In the genomic region with DNA sequence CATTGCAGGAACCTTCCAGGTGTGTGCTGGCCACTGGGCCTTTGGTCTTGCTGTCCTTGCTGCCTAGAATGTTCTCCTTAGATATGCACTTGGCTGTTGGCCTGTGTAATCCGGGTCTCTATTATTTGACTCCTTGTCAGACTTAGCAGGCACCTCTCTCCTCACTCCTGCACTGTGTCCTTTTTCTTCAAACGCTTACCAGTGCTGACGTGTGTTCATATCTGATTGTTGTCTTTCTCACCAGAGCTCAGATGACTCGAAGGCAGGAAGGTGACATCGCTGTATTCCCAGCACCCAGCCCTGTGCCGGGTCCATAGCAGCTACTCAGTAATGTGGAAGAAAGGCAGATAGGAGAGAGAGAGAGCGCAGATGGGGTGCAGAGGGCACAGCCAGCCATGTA, we compare ENCODE assay signal across 10 mouse cellular contexts. TPM values are rescaled to one million over a fixed set of nuclear protein-coding genes. Genes with fewer than 3 reads are reported as not detected.
DNase-seq lines count a peak whose midpoint lies in the region; ATAC-seq and TF ChIP-seq lines count a peak whose summit lies in the region.
"Had no signal": no experiment of that assay in that cellular context is flagged by ENCODE, and none has a peak within 500 bp of the region (broad histone marks: within the 10 kb centered on the region; RNA-seq: fewer than 3 reads in every experiment).

No protein-coding gene starts in this region.

- 22% methylated on average over 7 of the region's 7 CpGs for WGBS in heart, embryonic 13.5 days
- 79% methylated on average over 7 of the region's 7 CpGs for WGBS in thymus, adult 2 months
- 84% methylated on average over 7 of the region's 7 CpGs for WGBS in limb, embryonic 13.5 days
- WGBS in stomach, postnatal 0 days: 54% methylated on average over 7 of the region's 7 CpGs

- TF ChIP-seq CTCF in thymus, adult 2 months (IDR thresholded peaks at IDR 0.05; ENCODE audit: borderline replicate concordance, control insufficient read depth, extremely low read depth, insufficient read depth, low read length, poor library complexity): no peak
- TF ChIP-seq CTCF in stomach, postnatal 0 days (IDR thresholded peaks at IDR 0.05; ENCODE audit: low read depth): no peak

- H3K4me1 ChIP-seq in heart, embryonic 13.5 days: peaks cover 73% of the 10 kb centered on the region
- peaks cover 60% of the 10 kb centered on the region for H3K4me1 ChIP-seq in thymus, adult 2 months (replicated peaks; ENCODE audit: control insufficient read depth, insufficient read depth, low read length)
- peaks cover 47% of the 10 kb centered on the region for H3K4me1 ChIP-seq in limb, embryonic 13.5 days
- peaks cover 19% of the 10 kb centered on the region for H3K4me1 ChIP-seq in stomach, postnatal 0 days (replicated peaks; ENCODE audit: control insufficient read depth, insufficient read depth)

- 0 out of 2 replicates have a peak overlapping the region, but pooled peaks have one; percentile 55 for H3K4me2 ChIP-seq in heart, embryonic 13.5 days
- no peak overlapping the region for H3K4me2 ChIP-seq in limb, embryonic 13.5 days (replicated peaks)
- no peak overlapping the region for H3K4me2 ChIP-seq in stomach, postnatal 0 days (replicated peaks; ENCODE audit: low read depth)

- no peak for TF ChIP-seq POLR2A in thymus, adult 2 months (IDR thresholded peaks at IDR 0.05; ENCODE audit: control insufficient read depth, extremely low read depth, insufficient read depth, low read length, poor library complexity)

- no peak for TF ChIP-seq EP300 in stomach, postnatal 0 days (optimal IDR thresholded peaks at IDR 0.05)

- DNase-seq in heart, postnatal 25 days (ENCODE audit: low spot score): no peak
- DNase-seq in thymus, adult 2 months: no peak
- DNase-seq in thymus, postnatal 10 days (ENCODE audit: low spot score in 2 of 2): no peak
- DNase-seq in stomach, postnatal 0 days (ENCODE audit: low spot score): no peak
- DNase-seq in spleen, postnatal 4 days (ENCODE audit: low spot score in 2 of 2): no peak
- no peak for DNase-seq in cerebellum, postnatal 25 days
- DNase-seq: cerebellum, adult 11-12 months had no signal

- peak overlapping the region; percentile 95 for H3K27ac ChIP-seq in heart, embryonic 13.5 days (replicated peaks)
- peak overlapping the region; percentile 68 for H3K27ac ChIP-seq in thymus, adult 2 months (ENCODE audit: control insufficient read depth, insufficient read depth, low read length)
- peak overlapping the region; percentile 81 for H3K27ac ChIP-seq in limb, embryonic 13.5 days
- H3K27ac ChIP-seq in stomach, postnatal 0 days (replicated peaks): peak overlapping the region; percentile 91

- peaks cover 28% of the 10 kb centered on the region for H3K36me3 ChIP-seq in heart, embryonic 13.5 days
- H3K36me3 ChIP-seq in thymus, adult 2 months (ENCODE audit: control insufficient read depth, insufficient read depth, low read length): no peaks in the 10 kb centered on the region
- H3K36me3 ChIP-seq in limb, embryonic 13.5 days: peaks cover 32% of the 10 kb centered on the region
- H3K36me3 ChIP-seq in stomach, postnatal 0 days (ENCODE audit: control insufficient read depth, insufficient read depth, low read length): no peaks in the 10 kb centered on the region

- H3K4me3 ChIP-seq in heart, embryonic 13.5 days: no peak overlapping the region
- H3K4me3 ChIP-seq in thymus, adult 2 months (ENCODE audit: control insufficient read depth, insufficient read depth, low read length): no peak overlapping the region
- H3K4me3 ChIP-seq in limb, embryonic 13.5 days: no peak overlapping the region
- no peak overlapping the region for H3K4me3 ChIP-seq in stomach, postnatal 0 days (ENCODE audit: low read depth, low read length)

- intact Hi-C loops in heart, postnatal 25 days (cut with DNase I): no loop called here

- ATAC-seq in heart, embryonic 13.5 days (ENCODE audit: extremely low read depth, insufficient number of reproducible peaks, low FRiP score, low TSS enrichment): no peak
- ATAC-seq in limb, embryonic 13.5 days (ENCODE audit: low FRiP score, low read depth): no peak
- no peak for ATAC-seq in stomach, postnatal 0 days (ENCODE audit: low FRiP score, low TSS enrichment)
- ATAC-seq: Patski had no signal

- H3K9ac ChIP-seq in heart, embryonic 13.5 days: peak overlapping the region; percentile 74
- no peak overlapping the region for H3K9ac ChIP-seq in limb, embryonic 13.5 days
- peak overlapping the region; percentile 31; the same call in 1 of the 2 replicates for H3K9ac ChIP-seq in stomach, postnatal 0 days (ENCODE audit: low read length)

- H3K9me3 ChIP-seq in heart, embryonic 13.5 days: no peaks in the 10 kb centered on the region
- H3K9me3 ChIP-seq in limb, embryonic 13.5 days: no peaks in the 10 kb centered on the region
- H3K9me3 ChIP-seq in stomach, postnatal 0 days (ENCODE audit: control insufficient read depth, low read length): no peaks in the 10 kb centered on the region

- H3K27me3 ChIP-seq in heart, embryonic 13.5 days (replicated peaks): no peaks in the 10 kb centered on the region
- H3K27me3 ChIP-seq in thymus, adult 2 months (ENCODE audit: control insufficient read depth, insufficient read depth, low read length): no peaks in the 10 kb centered on the region
- no peaks in the 10 kb centered on the region for H3K27me3 ChIP-seq in limb, embryonic 13.5 days
- H3K27me3 ChIP-seq in stomach, postnatal 0 days (ENCODE audit: control insufficient read depth, insufficient read depth, low read length): no peaks in the 10 kb centered on the region
- H3K27me3 ChIP-seq: Patski had no signal

RNA-seq across cellular contexts. Expression of a gene that starts 33.0 kb away (rescaled TPM):
- 32.8 and 33.1 TPM in 2 replicates for polyA plus RNA-seq in heart, embryonic 13.5 days (2015; fragmentation: Nextera tagmentation; extraction: Ambion mirVana)
- total RNA-seq in heart, postnatal 25 days (2021): 10 to 100 TPM; 44.8 to 66.4 TPM
- polyA plus RNA-seq in thymus, adult 2 months (2012; rRNA removed): 53.8 and 59.3 TPM in 2 replicates
- polyA plus RNA-seq in limb, embryonic 13.5 days (2015; fragmentation: Nextera tagmentation; extraction: Ambion mirVana): 17.5 and 18.9 TPM in 2 replicates
- polyA plus RNA-seq in stomach, postnatal 0 days (2015; fragmentation: Nextera tagmentation; extraction: Ambion mirVana): 27.7 and 33.1 TPM in 2 replicates

RNA-seq across cellular contexts. Expression of a gene that starts 33.7 kb away (rescaled TPM):
- 103 and 121 TPM in 2 replicates for polyA plus RNA-seq in heart, embryonic 13.5 days (2015; fragmentation: Nextera tagmentation; extraction: Ambion mirVana)
- total RNA-seq in heart, postnatal 25 days (2021): 10 to 100 TPM; 54.2 to 58.4 TPM
- 80.2 and 86.3 TPM in 2 replicates for polyA plus RNA-seq in thymus, adult 2 months (2012; rRNA removed)
- 122 and 126 TPM in 2 replicates for polyA plus RNA-seq in limb, embryonic 13.5 days (2015; fragmentation: Nextera tagmentation; extraction: Ambion mirVana)
- polyA plus RNA-seq in stomach, postnatal 0 days (2015; fragmentation: Nextera tagmentation; extraction: Ambion mirVana): 64.2 and 65.5 TPM in 2 replicates
